Mouse (Mus musculus): ENCODE results near the gene Zfp599. TPM values are rescaled to one million over a fixed set of nuclear protein-coding genes. Genes with fewer than 3 reads are reported as not detected.
"Not testable (repeated sequence)": the region's sequence is repeated elsewhere in the genome, so short reads cannot be mapped to it uniquely, and the experiment has no call there.

Gene Zfp599
- polyA plus RNA-seq, 1 experiment from 2014 or later: 8.3 TPM

DNA sequence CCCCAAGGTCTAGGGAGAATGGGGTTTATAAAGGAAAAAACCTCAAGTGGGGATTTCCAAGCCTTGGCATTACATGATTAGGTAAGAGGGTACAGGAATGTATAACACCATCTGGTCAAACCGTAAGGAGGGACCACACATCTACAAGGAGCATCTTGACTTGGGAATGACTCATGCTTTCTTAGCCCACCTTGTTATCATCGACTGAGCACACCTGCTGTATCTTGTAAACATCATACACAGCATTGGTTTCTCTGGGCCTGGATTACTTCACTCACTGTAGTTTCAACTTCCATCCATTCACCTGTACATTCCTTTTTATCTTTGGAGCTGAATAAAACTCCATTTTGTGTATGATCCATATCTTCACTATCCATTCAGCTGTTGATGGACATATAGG is 15.5 kb downstream of the Zfp599 start:
- WGBS: 91% methylated on average over 2 of the region's 2 CpGs
- Histone ChIP-seq H3K4me1 (no peaks in the 10 kb centered on the region), H3K36me3 (replicated peaks) (peaks cover 98% of the 10 kb centered on the region)

DNA sequence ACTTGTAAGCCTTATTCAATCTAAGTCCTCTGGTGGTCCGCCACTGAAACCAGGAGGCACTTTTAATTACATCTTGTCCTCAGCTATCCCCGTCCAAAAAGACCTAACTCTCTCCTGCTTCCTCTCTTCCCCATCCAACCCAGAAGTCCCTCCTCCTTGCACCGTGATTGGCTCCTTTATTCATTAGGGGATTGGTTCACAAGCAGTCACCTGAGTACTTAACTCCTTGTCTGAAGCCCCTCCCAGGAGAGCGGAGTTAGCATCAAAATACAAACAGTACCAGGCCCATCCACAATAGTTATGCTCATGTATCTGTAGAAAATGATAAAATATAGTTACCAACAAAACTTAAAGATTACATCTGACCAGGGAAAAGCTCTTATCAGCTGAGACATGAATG is 19.7 kb downstream of the Zfp599 start:
- 91% methylated on average over 4 of the region's 4 CpGs for WGBS
- Histone ChIP-seq H3K27me3 (replicated peaks; ENCODE audit: low read depth, poor library complexity, severe bottlenecking) (no peaks in the 10 kb centered on the region), H3K4me1 (no peaks in the 10 kb centered on the region), H3K4me3 (no peak overlapping the region), H3K27ac (replicated peaks) (no peak overlapping the region), H3K36me3 (replicated peaks) (peaks cover 97% of the 10 kb centered on the region), H3K9me3 (peaks cover 12% of the 10 kb centered on the region; the same call in 1 of the 2 replicates)
- no peak for DNase-seq (ENCODE audit: low spot score)

More for the DNA sequence above, 15.5 kb downstream of the Zfp599 start:
- DNase-seq (ENCODE audit: low spot score): no peak
- Histone ChIP-seq H3K27me3 (replicated peaks; ENCODE audit: low read depth, poor library complexity, severe bottlenecking) (no peaks in the 10 kb centered on the region), H3K9me3 (peaks cover 42% of the 10 kb centered on the region), H3K4me3 (no peak overlapping the region), H3K27ac (replicated peaks) (no peak overlapping the region)

DNA sequence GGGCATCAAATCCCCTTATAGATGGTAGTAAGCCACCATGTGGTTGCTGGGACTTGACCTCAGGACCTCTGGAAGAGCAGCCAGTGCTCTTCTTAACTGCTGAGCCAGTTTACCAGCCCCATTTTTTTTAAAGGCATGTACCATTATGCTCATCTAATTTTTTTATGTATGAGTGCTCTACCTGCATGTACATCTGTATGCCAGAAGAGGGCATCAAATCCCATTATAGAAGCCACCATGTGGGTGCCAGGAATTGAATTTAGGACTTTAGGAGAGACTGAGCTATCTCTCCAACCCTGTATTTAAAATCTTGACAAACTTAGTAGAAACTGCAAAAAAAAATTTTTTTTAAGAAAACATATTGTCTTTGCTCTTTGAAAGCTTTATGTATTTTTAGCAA is 29.1 kb downstream of the Zfp599 start:
- DNase-seq (ENCODE audit: low spot score): no peak
- Histone ChIP-seq H3K9me3 (no peaks in the 10 kb centered on the region; the same call in 1 of the 2 replicates), H3K27ac (replicated peaks) (no peak overlapping the region), H3K36me3 (replicated peaks) (peaks cover 17% of the 10 kb centered on the region), H3K27me3 (replicated peaks; ENCODE audit: low read depth, poor library complexity, severe bottlenecking) (no peaks in the 10 kb centered on the region), H3K4me3 (no peak overlapping the region), H3K4me1 (peaks cover 5% of the 10 kb centered on the region; the same call in 1 of the 2 replicates)

DNA sequence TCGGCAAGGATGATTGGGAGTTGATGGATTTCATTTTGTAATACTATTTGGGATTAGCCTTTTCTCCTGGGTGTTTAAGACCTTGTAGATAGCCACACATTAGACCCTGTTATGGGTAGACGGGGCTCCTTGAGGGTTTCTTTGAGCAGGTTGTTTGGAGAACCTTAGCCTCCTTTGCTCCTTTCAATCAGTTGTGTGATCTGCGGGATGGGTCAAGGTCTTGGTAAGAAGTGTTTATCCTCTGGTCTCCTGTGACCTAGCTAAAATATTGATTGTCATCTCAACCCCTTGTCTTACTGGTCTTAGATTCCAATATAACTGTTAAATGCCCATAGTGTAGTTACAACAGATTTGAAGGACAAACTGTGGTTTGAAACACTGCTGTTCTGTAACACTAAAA is 29.6 kb downstream of the Zfp599 start:
- no peak for DNase-seq (ENCODE audit: low spot score)
- H3K4me3 ChIP-seq: no peak overlapping the region
- peaks cover 5% of the 10 kb centered on the region; the same call in 1 of the 2 replicates for H3K4me1 ChIP-seq
- H3K27me3 ChIP-seq (replicated peaks; ENCODE audit: low read depth, poor library complexity, severe bottlenecking): no peaks in the 10 kb centered on the region
- 92% methylated on average over 3 of the region's 3 CpGs for WGBS
- H3K36me3 ChIP-seq (replicated peaks): peaks cover 12% of the 10 kb centered on the region
- H3K27ac ChIP-seq (replicated peaks): no peak overlapping the region
- no peaks in the 10 kb centered on the region; the same call in 1 of the 2 replicates for H3K9me3 ChIP-seq

DNA sequence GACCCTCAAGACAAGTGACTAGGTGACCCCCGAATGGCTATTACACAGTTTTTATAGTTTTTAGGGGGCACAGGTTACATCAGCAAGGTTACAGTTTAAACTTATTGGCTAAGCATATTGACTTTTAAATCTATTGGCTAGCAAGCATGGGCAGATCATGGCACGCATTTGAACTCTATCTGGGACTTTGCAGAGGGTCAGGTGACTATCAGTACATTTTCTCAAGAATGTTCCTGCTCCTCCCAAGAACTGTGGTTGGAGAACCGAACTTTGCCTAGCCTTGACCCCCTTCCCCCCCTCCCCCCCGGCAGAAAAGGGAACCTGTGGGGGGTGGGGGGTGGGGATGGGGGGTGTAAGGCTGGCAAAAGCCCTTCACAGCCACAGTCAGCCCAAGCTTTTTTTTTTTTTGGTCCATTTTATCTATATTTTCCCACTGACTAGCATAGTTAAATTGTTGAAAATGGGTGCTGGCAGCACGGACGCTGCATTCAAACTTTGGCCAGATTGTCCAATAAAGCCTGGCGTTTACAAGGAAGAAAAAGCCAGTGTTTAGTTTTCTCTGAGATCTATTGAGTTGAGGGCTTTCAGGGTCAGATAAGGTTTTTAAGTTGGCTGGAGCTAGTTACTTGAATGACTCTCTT is 30.2 kb downstream of the Zfp599 start:
- Histone ChIP-seq H3K27ac (replicated peaks) (no peak overlapping the region), H3K4me3 (no peak overlapping the region), H3K9me3 (no peaks in the 10 kb centered on the region; the same call in 1 of the 2 replicates), H3K27me3 (replicated peaks; ENCODE audit: low read depth, poor library complexity, severe bottlenecking) (no peaks in the 10 kb centered on the region), H3K4me1 (peaks cover 5% of the 10 kb centered on the region; the same call in 1 of the 2 replicates), H3K36me3 (replicated peaks) (peaks cover 8% of the 10 kb centered on the region; the same call in 1 of the 2 replicates)
- DNase-seq (ENCODE audit: low spot score): no peak
- WGBS: 91% methylated on average over 7 of the region's 7 CpGs

DNA sequence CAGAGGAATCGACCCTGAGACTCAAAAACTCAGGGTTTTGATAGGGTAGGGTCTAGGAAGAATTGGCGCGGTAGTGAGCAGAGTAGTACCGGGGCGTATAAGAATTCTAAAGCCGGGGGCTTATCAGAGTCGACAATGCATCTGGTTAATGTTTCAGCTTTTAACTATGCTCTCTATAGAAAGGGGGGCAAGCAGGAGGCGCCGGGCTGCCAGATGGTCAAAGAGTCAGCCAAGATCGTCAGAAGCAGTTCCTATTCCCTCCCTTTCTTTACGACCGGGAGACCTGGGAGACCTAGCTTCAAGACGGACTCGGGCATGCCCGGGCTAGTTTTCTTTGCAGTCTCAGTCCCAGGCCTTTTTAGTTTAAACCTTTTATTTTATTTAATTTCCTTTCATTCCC is 32.8 kb downstream of the Zfp599 start:
- whole genome bisulfite sequencing: 93% methylated on average over 15 of the region's 15 CpGs
- peak; percentile 10 for DNase-seq (ENCODE audit: low spot score)
- Histone ChIP-seq H3K4me3 (no peak overlapping the region), H3K36me3 (replicated peaks) (peaks cover 4% of the 10 kb centered on the region; the same call in 1 of the 2 replicates), H3K27me3 (replicated peaks; ENCODE audit: low read depth, poor library complexity, severe bottlenecking) (no peaks in the 10 kb centered on the region), H3K4me1 (peaks cover 5% of the 10 kb centered on the region; the same call in 1 of the 2 replicates), H3K9me3 (no peaks in the 10 kb centered on the region; the same call in 1 of the 2 replicates), H3K27ac (replicated peaks) (no peak overlapping the region)

DNA sequence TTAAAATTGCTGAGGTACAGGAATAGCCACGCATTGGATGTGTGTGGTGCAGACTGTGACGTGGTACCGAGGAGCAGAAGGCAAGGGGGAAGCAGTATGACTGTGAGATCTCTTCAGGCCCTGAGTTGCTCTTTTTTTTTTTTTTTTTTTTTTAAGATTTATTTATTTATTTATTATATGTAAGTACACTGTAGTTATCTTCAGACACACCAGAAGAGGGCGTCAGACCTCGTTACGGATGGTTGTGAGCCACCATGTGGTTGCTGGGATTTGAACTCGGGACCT is 33.4 kb downstream of the Zfp599 start:
- H3K9me3 ChIP-seq; H3K4me1 ChIP-seq; H3K27ac ChIP-seq (replicated peaks); DNase-seq (ENCODE audit: low spot score); H3K27me3 ChIP-seq (replicated peaks; ENCODE audit: low read depth, poor library complexity, severe bottlenecking); H3K36me3 ChIP-seq (replicated peaks): not testable (repeated sequence)
- 65% methylated on average over 7 of the region's 7 CpGs for WGBS
- peak overlapping the region; percentile 87 for H3K4me3 ChIP-seq

DNA sequence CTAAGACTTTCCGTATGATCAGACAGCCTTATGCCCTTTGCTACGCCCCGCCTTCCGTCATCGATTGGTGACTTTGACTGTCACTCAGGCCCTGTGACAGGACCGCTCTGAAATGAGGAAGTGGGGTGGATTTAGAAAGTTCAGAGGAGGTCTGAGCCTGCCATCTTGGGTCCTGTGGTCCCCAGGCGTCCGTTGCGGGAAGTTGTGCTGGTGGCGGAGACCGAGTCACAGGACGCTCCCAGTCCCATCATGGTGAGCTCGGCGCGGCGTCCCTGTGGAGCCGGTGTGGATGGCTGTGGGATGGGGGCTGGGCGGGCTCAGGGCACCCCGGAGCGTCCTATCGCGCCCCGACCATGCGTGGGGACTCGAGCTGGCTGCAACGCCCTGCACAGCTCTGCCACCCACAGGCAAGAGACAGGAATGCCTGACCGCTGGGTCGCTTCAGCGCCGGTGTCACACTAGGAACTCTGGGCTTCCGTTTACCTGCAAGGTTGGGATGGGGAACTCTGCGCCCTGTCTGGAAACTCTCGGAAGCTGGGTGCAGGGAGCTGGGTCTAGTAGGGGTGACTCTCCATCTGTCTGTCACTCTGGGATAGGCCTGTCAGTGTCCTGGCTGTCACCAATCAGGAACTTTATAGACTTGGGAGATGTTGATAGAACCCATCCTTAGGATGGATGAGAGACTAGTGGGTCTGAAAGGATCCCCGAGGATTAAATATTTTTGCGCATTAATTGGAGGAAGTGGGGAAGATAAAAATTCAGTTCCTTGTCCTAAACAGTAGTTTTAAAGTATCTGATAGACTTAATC is 33.9 kb downstream of the Zfp599 start, which contains the start of gene Zfp809:
Gene Zfp809, plus strand, starts transcription at position 134 of the 808 bp plus-strand sequence.
- peak within 1 kb of the TSS; percentile 97 for H3K27ac ChIP-seq (replicated peaks)
- H3K27me3 ChIP-seq (replicated peaks; ENCODE audit: low read depth, poor library complexity, severe bottlenecking): no peaks in the 10 kb centered on the region
- DNase-seq (ENCODE audit: low spot score): peak; percentile 95
- H3K4me1 ChIP-seq: peaks cover 5% of the 10 kb centered on the region; the same call in 1 of the 2 replicates
- H3K4me3 ChIP-seq: peak within 1 kb of the TSS; percentile 87
- no peaks in the 10 kb centered on the region; the same call in 1 of the 2 replicates for H3K9me3 ChIP-seq
- WGBS: 2% methylated on average over 35 of the region's 35 CpGs
- H3K36me3 ChIP-seq (replicated peaks): peaks cover 4% of the 10 kb centered on the region; the same call in 1 of the 2 replicates

DNA sequence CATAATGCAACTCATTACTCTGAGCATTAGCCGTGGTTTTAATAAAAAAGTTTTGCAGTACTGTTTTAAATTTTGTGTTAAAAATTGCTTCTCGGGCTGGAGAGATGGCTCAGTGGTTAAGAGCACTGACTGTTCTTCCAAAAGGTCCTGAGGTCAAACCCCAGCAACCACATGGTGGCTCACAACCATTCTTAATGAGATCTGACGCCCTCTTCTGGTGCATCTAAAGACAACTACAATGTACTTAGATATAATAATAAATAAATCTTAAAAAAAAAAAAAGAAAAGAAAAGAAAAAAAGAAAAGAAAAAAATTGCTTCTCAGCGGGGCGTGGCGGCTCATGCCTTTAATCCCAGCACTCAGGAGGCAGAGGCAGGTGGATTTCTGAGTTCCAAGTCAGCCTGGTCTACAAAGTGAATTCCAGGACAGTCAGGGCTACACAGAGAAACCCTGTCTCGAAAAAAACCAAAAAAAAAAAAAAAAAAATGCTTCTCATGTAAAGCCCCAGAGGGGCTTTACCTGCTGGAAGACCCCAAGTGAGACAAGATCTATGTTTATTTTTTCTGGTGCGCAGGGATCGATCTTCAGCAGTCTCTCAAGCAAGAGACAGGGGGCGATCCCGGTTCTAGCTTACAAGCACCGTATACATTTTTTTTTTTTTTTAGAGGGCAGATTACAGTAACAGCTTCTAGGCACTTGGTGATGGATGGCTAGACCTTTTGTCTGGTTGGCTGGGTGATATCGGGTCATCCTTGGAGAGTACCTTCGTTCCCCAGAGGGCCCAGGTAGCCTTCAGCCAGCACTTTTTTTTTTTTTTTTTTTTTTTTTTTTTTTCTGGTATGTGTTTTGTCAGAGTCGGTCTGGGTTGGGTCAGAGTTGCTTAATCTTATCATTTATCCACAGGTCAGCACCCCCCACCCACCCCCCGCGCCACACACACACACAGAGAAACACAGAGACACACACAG is 34.9 kb downstream of the Zfp599 start:
- 23% methylated on average over 17 of the region's 17 CpGs for WGBS
- peaks cover 5% of the 10 kb centered on the region; the same call in 1 of the 2 replicates for H3K4me1 ChIP-seq
- peak overlapping the region; percentile 87 for H3K4me3 ChIP-seq
- H3K36me3 ChIP-seq (replicated peaks): peaks cover 4% of the 10 kb centered on the region; the same call in 1 of the 2 replicates
- no peaks in the 10 kb centered on the region; the same call in 1 of the 2 replicates for H3K9me3 ChIP-seq
- no peaks in the 10 kb centered on the region for H3K27me3 ChIP-seq (replicated peaks; ENCODE audit: low read depth, poor library complexity, severe bottlenecking)
- peak overlapping the region; percentile 97 for H3K27ac ChIP-seq (replicated peaks)
- peak; percentile 41 for DNase-seq (ENCODE audit: low spot score)

DNA sequence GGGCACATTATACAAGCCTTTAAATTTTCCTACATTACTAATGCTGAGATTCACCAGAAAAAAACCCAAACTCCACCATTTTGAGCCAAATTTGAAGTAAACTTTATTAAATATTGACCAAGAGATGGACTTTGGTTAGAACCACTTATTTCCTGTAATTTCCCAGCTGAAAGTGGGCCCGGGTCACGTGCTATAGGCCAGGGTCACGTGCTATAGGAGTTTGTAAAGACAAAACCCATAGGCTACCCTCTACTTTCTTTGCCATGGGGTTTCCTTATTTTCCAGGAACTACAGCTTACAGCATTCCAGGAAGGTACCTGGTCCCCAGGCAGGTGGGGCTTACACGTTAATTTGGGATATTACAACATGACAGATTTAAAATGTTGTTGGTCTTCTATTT is 35.6 kb downstream of the Zfp599 start:
- Histone ChIP-seq H3K27ac (replicated peaks) (no peak overlapping the region), H3K4me3 (no peak overlapping the region), H3K4me1 (peaks cover 5% of the 10 kb centered on the region; the same call in 1 of the 2 replicates), H3K36me3 (replicated peaks) (peaks cover 4% of the 10 kb centered on the region; the same call in 1 of the 2 replicates), H3K27me3 (replicated peaks; ENCODE audit: low read depth, poor library complexity, severe bottlenecking) (no peaks in the 10 kb centered on the region), H3K9me3 (no peaks in the 10 kb centered on the region; the same call in 1 of the 2 replicates)
- 87% methylated on average over 4 of the region's 4 CpGs for WGBS
- no peak for DNase-seq (ENCODE audit: low spot score)

DNA sequence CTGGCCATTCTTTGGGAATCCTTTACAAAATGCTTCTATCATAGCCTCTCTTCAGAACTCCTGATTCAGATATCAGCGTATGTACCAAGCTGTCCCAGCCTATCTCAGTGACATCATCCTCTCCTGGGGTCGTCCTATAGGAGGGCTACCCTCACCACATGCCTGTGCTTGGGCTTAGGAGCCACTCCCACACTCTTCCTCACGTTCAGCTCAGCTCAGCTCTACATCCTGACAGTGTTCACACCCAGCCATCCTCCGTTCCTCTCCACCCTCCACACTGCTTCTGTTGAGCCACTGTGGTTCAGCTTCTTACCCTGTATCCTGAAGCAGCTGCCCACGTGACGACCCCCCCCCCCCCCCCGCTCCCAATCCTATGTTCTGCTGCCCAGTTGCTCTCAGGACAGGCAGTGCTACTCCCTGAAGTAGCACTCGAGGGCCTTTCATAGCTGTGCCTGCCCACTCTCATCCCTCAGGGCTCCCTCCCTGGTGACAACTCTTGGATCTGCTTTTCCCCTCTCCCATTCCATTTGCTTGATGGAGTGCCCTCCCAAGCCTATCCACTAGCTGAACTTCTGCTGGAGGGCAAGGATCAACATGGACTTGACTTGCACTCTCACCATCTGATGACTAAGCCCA is 41.7 kb downstream of the Zfp599 start:
- H3K27me3 ChIP-seq (replicated peaks; ENCODE audit: low read depth, poor library complexity, severe bottlenecking): no peaks in the 10 kb centered on the region
- 49% methylated on average over 8 of the region's 8 CpGs for WGBS
- DNase-seq (ENCODE audit: low spot score): no peak
- H3K9me3 ChIP-seq: no peaks in the 10 kb centered on the region
- H3K4me1 ChIP-seq: no peaks in the 10 kb centered on the region
- no peak overlapping the region for H3K4me3 ChIP-seq
- no peak overlapping the region for H3K27ac ChIP-seq (replicated peaks)
- H3K36me3 ChIP-seq (replicated peaks): no peaks in the 10 kb centered on the region
